Mouse (Mus musculus): ENCODE results near the gene Chad. TPM values are rescaled to one million over a fixed set of nuclear protein-coding genes. Genes with fewer than 3 reads are reported as not detected.
A peak's percentile ranks its signal among the peaks of the same experiment; 100 is the strongest.

The Chad gene
- 9.5 and 10.1 TPM in 2 replicates for polyA plus RNA-seq (2014; fragmentation: Nextera tagmentation; extraction: Ambion mirVana)

DNA sequence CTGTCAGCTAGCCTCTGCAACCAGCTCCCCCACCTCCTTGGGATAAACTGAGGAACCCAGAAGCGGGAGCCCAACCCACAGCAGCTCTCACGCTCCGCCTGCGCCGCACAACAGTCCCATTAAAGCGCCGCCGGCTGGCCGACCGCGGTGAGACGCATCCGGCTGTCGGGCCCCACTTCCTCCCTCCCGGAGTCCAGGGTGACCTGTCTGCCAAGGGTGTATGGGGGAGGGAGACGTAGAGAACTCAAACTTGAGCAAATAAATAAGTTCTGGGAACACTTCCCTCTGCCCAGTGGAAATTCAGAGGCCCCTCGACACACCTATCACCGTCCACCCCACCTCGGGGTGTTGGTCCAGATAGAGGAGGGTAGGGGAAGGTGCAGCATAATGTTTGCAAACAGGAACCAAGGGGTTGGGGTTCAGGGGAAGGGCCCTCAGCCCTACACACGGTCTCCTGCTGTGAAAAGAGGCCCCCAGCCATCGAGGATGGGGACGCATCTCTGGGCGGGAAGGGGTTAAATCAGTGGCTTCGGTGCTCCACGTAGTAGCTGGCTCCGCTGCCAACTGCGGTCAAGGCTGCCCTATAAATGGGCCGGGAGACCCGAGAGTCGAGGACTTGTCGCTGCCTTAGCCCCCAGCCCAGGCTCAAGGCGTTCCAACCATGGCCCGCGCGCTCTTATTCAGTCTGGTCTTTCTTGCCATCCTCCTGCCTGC is at the start of gene Chad:
Gene Chad (plus strand): TSS at position 611 of the 714 bp plus-strand sequence.
- H3K27me3 ChIP-seq (replicated peaks; ENCODE audit: control insufficient read depth, insufficient read depth, low read length) = peaks cover 23% of the 10 kb centered on the region
- H3K9ac ChIP-seq (ENCODE audit: low read depth, low read length) = peak within 1 kb of the TSS; percentile 45
- WGBS = 7% methylated on average over 31 of the region's 35 CpGs
- peak; percentile 63 for DNase-seq (ENCODE audit: low spot score)
- H3K27ac ChIP-seq (replicated peaks; ENCODE audit: low read depth, low read length) = no peak within 1 kb of the TSS; the same call in 1 of the 2 replicates
- peaks cover 14% of the 10 kb centered on the region for H3K4me1 ChIP-seq (ENCODE audit: control insufficient read depth, insufficient read depth, low read length)
- no peaks in the 10 kb centered on the region for H3K9me3 ChIP-seq (ENCODE audit: control insufficient read depth, low read length)
- peak; percentile 69 for ATAC-seq (ENCODE audit: low read depth)
- H3K4me2 ChIP-seq (ENCODE audit: low read depth, low read length) = peak within 1 kb of the TSS; percentile 56
- H3K36me3 ChIP-seq (ENCODE audit: control insufficient read depth, insufficient read depth, low read length) = peaks cover 21% of the 10 kb centered on the region; the same call in 1 of the 2 replicates
- peak within 1 kb of the TSS; percentile 28 for H3K4me3 ChIP-seq (ENCODE audit: low read depth, low read length)

DNA sequence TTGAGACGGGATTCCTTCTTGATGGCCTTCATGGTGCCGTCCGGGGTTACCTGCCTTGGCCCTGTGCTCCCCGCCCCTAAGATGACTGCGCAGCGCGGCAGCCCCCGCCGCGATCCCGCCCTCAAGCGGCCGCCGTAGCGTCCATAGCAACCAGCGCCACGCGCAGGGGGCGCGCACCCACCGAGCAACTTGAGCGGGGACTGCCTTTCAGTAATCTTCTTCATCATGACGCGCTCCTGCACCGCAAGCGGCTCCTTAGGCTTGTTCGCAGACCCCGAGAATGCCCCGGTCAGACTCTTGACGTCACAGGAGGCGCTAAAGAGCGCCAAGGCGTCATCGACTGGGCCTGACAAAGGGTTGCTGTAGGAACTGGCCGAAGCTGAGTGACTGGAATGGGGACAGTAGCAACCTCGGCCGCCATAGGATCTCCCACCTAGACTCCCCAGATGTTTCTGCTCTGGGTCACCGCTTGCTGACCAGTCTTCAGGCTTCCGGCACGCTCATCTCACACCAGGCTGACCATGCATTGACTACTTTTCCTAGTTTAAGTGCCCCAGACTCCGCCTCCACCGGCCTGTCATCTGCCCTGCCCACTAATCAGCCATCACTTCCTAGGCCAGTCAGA is 43.5 kb upstream of the Chad start, which contains the start of gene Mycbpap:
Gene Mycbpap (minus strand): TSS at position 524 of the 625 bp plus-strand sequence.
- no peak within 1 kb of the TSS for H3K27ac ChIP-seq (replicated peaks; ENCODE audit: low read depth, low read length)
- ATAC-seq (ENCODE audit: low read depth) (peak; percentile 70), DNase-seq (ENCODE audit: low spot score) (peak; percentile 72)
- H3K36me3 ChIP-seq (ENCODE audit: control insufficient read depth, insufficient read depth, low read length) = no peaks in the 10 kb centered on the region
- H3K4me1 ChIP-seq (ENCODE audit: control insufficient read depth, insufficient read depth, low read length) = peaks cover 5% of the 10 kb centered on the region; the same call in 1 of the 2 replicates
- WGBS = under 1% methylated on average over 36 of the region's 42 CpGs
- H3K4me2 ChIP-seq (ENCODE audit: low read depth, low read length) = peak within 1 kb of the TSS; percentile 82
- H3K27me3 ChIP-seq (replicated peaks; ENCODE audit: control insufficient read depth, insufficient read depth, low read length) = no peaks in the 10 kb centered on the region
- H3K9me3 ChIP-seq (ENCODE audit: control insufficient read depth, low read length) = no peaks in the 10 kb centered on the region
- H3K4me3 ChIP-seq (ENCODE audit: low read depth, low read length) = peak within 1 kb of the TSS; percentile 44
- peak within 1 kb of the TSS; percentile 64 for H3K9ac ChIP-seq (ENCODE audit: low read depth, low read length)

- H3K36me3 ChIP-seq (ENCODE audit: control insufficient read depth, insufficient read depth, low read length) = no peaks in the 10 kb centered on the region
- no peak overlapping the region for H3K4me3 ChIP-seq (ENCODE audit: low read depth, low read length)
- H3K9me3 ChIP-seq (ENCODE audit: control insufficient read depth, low read length) = no peaks in the 10 kb centered on the region
- H3K27me3 ChIP-seq (replicated peaks; ENCODE audit: control insufficient read depth, insufficient read depth, low read length) = no peaks in the 10 kb centered on the region
- 0 out of 2 replicates have a peak overlapping the region, but pooled peaks have one; percentile 7 for H3K4me2 ChIP-seq (ENCODE audit: low read depth, low read length)
- WGBS = 27% methylated on average over 9 of the region's 9 CpGs
- no peak overlapping the region for H3K9ac ChIP-seq (ENCODE audit: low read depth, low read length)
- H3K27ac ChIP-seq (replicated peaks; ENCODE audit: low read depth, low read length) = peak overlapping the region; percentile 52
- DNase-seq (ENCODE audit: low spot score) (peak; percentile 72), ATAC-seq (ENCODE audit: low read depth) (peak; percentile 70)
- H3K4me1 ChIP-seq (ENCODE audit: control insufficient read depth, insufficient read depth, low read length) = no peaks in the 10 kb centered on the region; the same call in 1 of the 2 replicates
Measured at GRCm38 (mm10) chr11:94526171-94526879, 38.5 kb upstream of the Chad start.

DNA sequence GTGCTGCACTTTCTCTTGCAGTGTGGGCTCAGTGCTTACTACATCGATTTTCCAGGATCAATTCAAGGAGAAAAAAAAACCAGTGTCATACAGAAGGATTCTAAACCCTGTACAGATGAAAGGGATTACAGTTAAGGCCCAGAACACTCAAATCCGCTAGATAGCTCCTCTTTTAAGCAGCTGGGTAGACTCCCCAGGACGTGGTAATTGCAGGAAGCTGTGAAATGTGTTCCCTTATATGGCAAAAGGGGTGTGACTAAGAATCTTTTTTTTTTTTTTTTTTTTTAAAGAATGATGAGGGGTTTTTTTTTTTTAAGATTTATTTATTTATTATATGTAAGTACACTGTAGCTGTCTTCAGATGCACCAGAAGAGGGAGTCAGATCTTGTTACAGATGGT is 36.0 kb upstream of the Chad start:
- Histone ChIP-seq H3K36me3 (ENCODE audit: control insufficient read depth, insufficient read depth, low read length) (no peaks in the 10 kb centered on the region), H3K9ac (ENCODE audit: low read depth, low read length) (no peak overlapping the region), H3K9me3 (ENCODE audit: control insufficient read depth, low read length) (no peaks in the 10 kb centered on the region), H3K4me2 (ENCODE audit: low read depth, low read length) (no peak overlapping the region), H3K27me3 (replicated peaks; ENCODE audit: control insufficient read depth, insufficient read depth, low read length) (no peaks in the 10 kb centered on the region), H3K27ac (replicated peaks; ENCODE audit: low read depth, low read length) (no peak overlapping the region), H3K4me3 (ENCODE audit: low read depth, low read length) (no peak overlapping the region), H3K4me1 (ENCODE audit: control insufficient read depth, insufficient read depth, low read length) (no peaks in the 10 kb centered on the region; the same call in 1 of the 2 replicates)
- no peak for ATAC-seq (ENCODE audit: low read depth)
- DNase-seq (ENCODE audit: low spot score) = no peak
- WGBS = 36% methylated on average over 3 of the region's 3 CpGs

DNA sequence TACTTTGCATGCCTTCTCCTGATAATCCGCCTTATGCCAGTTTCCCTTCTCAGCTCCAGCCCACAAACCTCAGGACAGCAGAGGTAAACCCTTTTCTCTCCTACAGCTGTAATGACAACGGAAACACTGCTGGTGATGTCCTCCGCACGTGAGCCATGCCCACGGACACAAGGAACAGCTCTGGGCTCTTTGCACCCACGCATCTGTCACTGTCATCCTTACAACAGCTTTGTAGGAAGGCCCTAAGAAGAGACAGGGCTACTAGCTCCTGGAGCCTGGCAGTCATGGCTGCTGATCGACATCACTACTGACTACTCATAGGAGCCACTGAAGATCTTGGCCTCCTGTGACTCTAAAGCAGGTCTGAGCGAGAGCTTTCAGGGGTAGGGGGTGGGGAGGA is 31.7 kb upstream of the Chad start:
- Histone ChIP-seq H3K27ac (replicated peaks; ENCODE audit: low read depth, low read length) (no peak overlapping the region), H3K4me2 (ENCODE audit: low read depth, low read length) (no peak overlapping the region), H3K36me3 (ENCODE audit: control insufficient read depth, insufficient read depth, low read length) (no peaks in the 10 kb centered on the region), H3K9ac (ENCODE audit: low read depth, low read length) (no peak overlapping the region), H3K27me3 (replicated peaks; ENCODE audit: control insufficient read depth, insufficient read depth, low read length) (no peaks in the 10 kb centered on the region), H3K4me3 (ENCODE audit: low read depth, low read length) (no peak overlapping the region), H3K4me1 (ENCODE audit: control insufficient read depth, insufficient read depth, low read length) (no peaks in the 10 kb centered on the region), H3K9me3 (ENCODE audit: control insufficient read depth, low read length) (no peaks in the 10 kb centered on the region)
- DNase-seq (ENCODE audit: low spot score) = no peak
- WGBS = 76% methylated on average over 8 of the region's 8 CpGs
- no peak for ATAC-seq (ENCODE audit: low read depth)

DNA sequence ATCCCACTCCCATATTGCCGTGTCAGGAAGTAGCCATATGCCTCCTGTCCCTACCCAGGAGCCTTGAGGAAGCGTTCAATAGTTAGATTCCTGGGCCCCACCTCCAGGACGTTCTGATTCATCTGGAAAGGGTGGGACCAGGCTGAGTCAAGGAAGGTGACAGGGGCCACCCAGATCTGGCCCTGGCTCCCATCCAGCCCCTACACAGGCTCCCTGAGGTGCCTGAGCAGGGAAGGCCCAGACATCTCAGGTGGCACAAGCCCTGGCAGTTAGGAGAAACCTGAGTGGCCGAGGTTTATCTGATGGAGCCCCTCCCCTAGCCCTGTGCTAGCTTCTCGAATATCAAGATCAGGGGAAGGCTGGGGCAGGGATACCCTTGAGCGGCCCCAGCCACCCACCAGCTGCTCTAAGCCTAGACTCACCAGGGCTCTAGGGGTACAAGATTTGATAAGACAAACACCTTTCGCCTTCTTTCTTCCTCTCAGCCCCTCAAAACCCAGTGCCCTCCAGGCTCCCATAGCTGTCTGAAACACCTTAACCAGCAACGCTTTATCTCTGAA is 26.0 kb upstream of the Chad start:
- peaks cover 12% of the 10 kb centered on the region; the same call in 1 of the 2 replicates for H3K36me3 ChIP-seq (ENCODE audit: control insufficient read depth, insufficient read depth, low read length)
- WGBS = 48% methylated on average over 8 of the region's 8 CpGs
- DNase-seq (ENCODE audit: low spot score) = no peak
- H3K4me3 ChIP-seq (ENCODE audit: low read depth, low read length) = no peak overlapping the region
- H3K4me1 ChIP-seq (ENCODE audit: control insufficient read depth, insufficient read depth, low read length) = 0 out of 2 replicates have a peak, but pooled peaks cover 3% of the 10 kb centered on the region
- H3K9ac ChIP-seq (ENCODE audit: low read depth, low read length) = no peak overlapping the region
- peak; percentile 73; the same call in 1 of the 2 replicates for ATAC-seq (ENCODE audit: low read depth)
- H3K4me2 ChIP-seq (ENCODE audit: low read depth, low read length) = no peak overlapping the region
- H3K9me3 ChIP-seq (ENCODE audit: control insufficient read depth, low read length) = no peaks in the 10 kb centered on the region
- no peaks in the 10 kb centered on the region for H3K27me3 ChIP-seq (replicated peaks; ENCODE audit: control insufficient read depth, insufficient read depth, low read length)
- no peak overlapping the region for H3K27ac ChIP-seq (replicated peaks; ENCODE audit: low read depth, low read length)

- DNase-seq (ENCODE audit: low spot score) = no peak
- Histone ChIP-seq H3K9ac (ENCODE audit: low read depth, low read length) (no peak overlapping the region), H3K27ac (replicated peaks; ENCODE audit: low read depth, low read length) (no peak overlapping the region), H3K36me3 (ENCODE audit: control insufficient read depth, insufficient read depth, low read length) (peaks cover 12% of the 10 kb centered on the region; the same call in 1 of the 2 replicates), H3K4me3 (ENCODE audit: low read depth, low read length) (no peak overlapping the region), H3K4me2 (ENCODE audit: low read depth, low read length) (no peak overlapping the region), H3K27me3 (replicated peaks; ENCODE audit: control insufficient read depth, insufficient read depth, low read length) (no peaks in the 10 kb centered on the region), H3K9me3 (ENCODE audit: control insufficient read depth, low read length) (no peaks in the 10 kb centered on the region), H3K4me1 (ENCODE audit: control insufficient read depth, insufficient read depth, low read length) (0 out of 2 replicates have a peak, but pooled peaks cover 3% of the 10 kb centered on the region)
- WGBS = 80% methylated on average over 7 of the region's 7 CpGs
- no peak for ATAC-seq (ENCODE audit: low read depth)
Measured at GRCm38 (mm10) chr11:94539761-94540160, 25.1 kb upstream of the Chad start.

DNA sequence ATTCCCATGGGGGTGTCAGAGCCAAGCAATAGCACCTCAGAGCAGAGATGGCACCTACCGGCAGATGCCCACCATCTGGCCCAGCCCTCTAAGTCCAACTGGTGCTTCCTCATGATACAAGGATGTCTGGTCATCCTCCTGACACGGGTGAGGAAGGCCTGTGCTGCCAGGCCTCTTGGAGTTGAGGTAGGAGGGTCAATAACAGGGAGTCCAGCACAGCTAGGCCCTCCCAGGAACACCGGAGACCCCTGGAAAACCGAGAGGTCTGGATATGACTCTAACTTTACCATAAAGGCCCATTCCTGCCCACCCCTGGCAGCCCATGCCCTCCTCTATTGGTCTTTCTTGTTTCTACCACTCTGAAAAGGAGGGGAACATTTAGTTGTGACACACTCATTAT is 22.4 kb upstream of the Chad start:
- Histone ChIP-seq H3K27ac (replicated peaks; ENCODE audit: low read depth, low read length) (no peak overlapping the region), H3K9me3 (ENCODE audit: control insufficient read depth, low read length) (no peaks in the 10 kb centered on the region), H3K36me3 (ENCODE audit: control insufficient read depth, insufficient read depth, low read length) (peaks cover 12% of the 10 kb centered on the region; the same call in 1 of the 2 replicates), H3K9ac (ENCODE audit: low read depth, low read length) (no peak overlapping the region), H3K4me1 (ENCODE audit: control insufficient read depth, insufficient read depth, low read length) (0 out of 2 replicates have a peak, but pooled peaks cover 3% of the 10 kb centered on the region), H3K27me3 (replicated peaks; ENCODE audit: control insufficient read depth, insufficient read depth, low read length) (no peaks in the 10 kb centered on the region), H3K4me3 (ENCODE audit: low read depth, low read length) (no peak overlapping the region), H3K4me2 (ENCODE audit: low read depth, low read length) (no peak overlapping the region)
- WGBS = 80% methylated on average over 4 of the region's 4 CpGs
- no peak for ATAC-seq (ENCODE audit: low read depth)
- no peak for DNase-seq (ENCODE audit: low spot score)
